Mouse (Mus musculus) heart, adult 9 months (tissue): Measurements from ENCODE around the gene Gm5148.

Source experiments
- DNase-seq, 2 experiments: peaks; one replicate each; pipeline ENCODE4 v3.0.0; 2022; ENCODE audit warnings: low spot score in 2 of 2

Gene Gm5148

GRCm38 (mm10) chr3:37724171-37724804 is at the start of gene Gm5148:
Gm5148 (minus strand) TSS chr3:37724490.
- no peak for DNase-seq

- no peak for DNase-seq
These were observed 46.7 kb upstream of the Gm5148 start for GRCm38 (mm10) chr3:37770951-37771350.

GRCm38 (mm10) chr3:37769268-37769756 is 45.0 kb upstream of the Gm5148 start:
- DNase-seq = peak; percentile 89 to 94

GRCm38 (mm10) chr3:37767147-37768015 is 43.1 kb upstream of the Gm5148 start:
- DNase-seq = no peak

- no peak for DNase-seq
These were observed 42.3 kb upstream of the Gm5148 start for GRCm38 (mm10) chr3:37766628-37767027.

GRCm38 (mm10) chr3:37765971-37766370 is 41.7 kb upstream of the Gm5148 start:
- no peak for DNase-seq

- no peak for DNase-seq
These were observed 41.0 kb upstream of the Gm5148 start for GRCm38 (mm10) chr3:37765275-37765674.

GRCm38 (mm10) chr3:37762303-37762702 is 38.0 kb upstream of the Gm5148 start:
- no peak for DNase-seq

GRCm38 (mm10) chr3:37761741-37762140 is 37.5 kb upstream of the Gm5148 start:
- DNase-seq = no peak

- DNase-seq = peak in 1 of 2 experiments; percentile 53
These were observed 36.6 kb upstream of the Gm5148 start for GRCm38 (mm10) chr3:37760866-37761265.

- peak; percentile 70 to 81 for DNase-seq
These were observed 34.5 kb upstream of the Gm5148 start for GRCm38 (mm10) chr3:37758611-37759322.

- DNase-seq = peak; percentile 73 to 81
These were observed 33.8 kb upstream of the Gm5148 start for GRCm38 (mm10) chr3:37758124-37758523.

- no peak for DNase-seq
These were observed 33.3 kb upstream of the Gm5148 start for GRCm38 (mm10) chr3:37757613-37758012.

GRCm38 (mm10) chr3:37756005-37756404 is 31.7 kb upstream of the Gm5148 start:
- DNase-seq = no peak

GRCm38 (mm10) chr3:37754639-37755038 is 30.3 kb upstream of the Gm5148 start:
- no peak for DNase-seq

GRCm38 (mm10) chr3:37753148-37753547 is 28.9 kb upstream of the Gm5148 start:
- no peak for DNase-seq

GRCm38 (mm10) chr3:37748002-37748733 is 23.9 kb upstream of the Gm5148 start:
- no peak for DNase-seq

GRCm38 (mm10) chr3:37747258-37748001 is 23.1 kb upstream of the Gm5148 start:
- DNase-seq = no peak

GRCm38 (mm10) chr3:37744050-37744449 is 19.8 kb upstream of the Gm5148 start:
- DNase-seq = no peak

- DNase-seq = no peak
These were observed 15.7 kb upstream of the Gm5148 start for GRCm38 (mm10) chr3:37739996-37740395.
